Mouse (Mus musculus): ENCODE results near the gene Ubtd2. TPM values are rescaled to one million over a fixed set of nuclear protein-coding genes. Genes with fewer than 3 reads are reported as not detected.

The Ubtd2 gene
- polyA plus RNA-seq, 1 experiment from 2014 or later: 48.7 TPM

- Histone ChIP-seq H3K4me3 (no peak overlapping the region), H3K4me2 (no peak overlapping the region), H3K9me3 (no peaks in the 10 kb centered on the region), H3K36me3 (replicated peaks) (no peaks in the 10 kb centered on the region), H3K27ac (no peak overlapping the region), H3K9ac (no peak overlapping the region), H3K27me3 (replicated peaks) (no peaks in the 10 kb centered on the region), H3K4me1 (no peaks in the 10 kb centered on the region)
- ATAC-seq (replicated peaks): no peak
- WGBS: 76% methylated on average over 4 of the region's 4 CpGs
These were observed 109.5 kb downstream of the Ubtd2 start for GRCm38 (mm10) chr11:32564629-32565028.

- Histone ChIP-seq H3K9me3 (no peaks in the 10 kb centered on the region), H3K36me3 (replicated peaks) (no peaks in the 10 kb centered on the region), H3K27ac (no peak overlapping the region), H3K4me2 (no peak overlapping the region), H3K9ac (no peak overlapping the region), H3K4me3 (no peak overlapping the region), H3K4me1 (no peaks in the 10 kb centered on the region), H3K27me3 (replicated peaks) (no peaks in the 10 kb centered on the region)
- 64% methylated on average over 8 of the region's 8 CpGs for WGBS
- no peak for ATAC-seq (replicated peaks)
These were observed 109.9 kb downstream of the Ubtd2 start for GRCm38 (mm10) chr11:32565088-32565487.

DNA sequence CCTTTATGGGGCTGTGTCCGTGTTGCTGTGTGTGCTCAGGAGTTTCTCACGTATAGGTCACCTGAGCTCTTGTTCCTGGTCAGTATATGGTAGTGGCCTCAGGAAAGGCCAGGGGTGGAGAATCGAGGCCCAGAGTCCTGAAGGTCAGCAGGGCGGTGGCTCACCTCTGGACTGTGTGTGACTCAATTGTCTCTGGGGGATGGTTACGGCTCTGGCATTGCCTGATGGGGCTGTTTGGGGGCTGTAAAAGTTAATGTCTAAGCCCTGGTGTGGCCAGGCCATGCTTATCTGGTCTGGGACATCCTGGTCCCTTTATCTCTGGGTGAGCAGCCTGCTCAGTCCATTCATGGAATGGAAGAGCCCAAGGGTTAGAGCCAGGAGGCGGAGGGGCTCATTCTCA, 111.0 kb downstream of the Ubtd2 start:
- Histone ChIP-seq H3K27me3 (replicated peaks) (no peaks in the 10 kb centered on the region), H3K27ac (no peak overlapping the region), H3K9me3 (no peaks in the 10 kb centered on the region), H3K4me3 (no peak overlapping the region), H3K4me2 (no peak overlapping the region), H3K36me3 (replicated peaks) (no peaks in the 10 kb centered on the region), H3K9ac (no peak overlapping the region), H3K4me1 (no peaks in the 10 kb centered on the region)
- 91% methylated on average over 6 of the region's 6 CpGs for WGBS
- no peak for ATAC-seq (replicated peaks)

Other genes starting within 250 kb of the Ubtd2 start
- 40.4 and 48.3 TPM in 2 replicates for gene Snrnp25, start 250.0 kb upstream of the Ubtd2 start, polyA plus RNA-seq (2015; fragmentation: Nextera tagmentation; extraction: Ambion mirVana)
- 21.3 and 23.8 TPM in 2 replicates for gene Rhbdf1, start 233.1 kb upstream of the Ubtd2 start, polyA plus RNA-seq (2015; fragmentation: Nextera tagmentation; extraction: Ambion mirVana)
- gene Mpg, start 228.9 kb upstream of the Ubtd2 start, polyA plus RNA-seq (2015; fragmentation: Nextera tagmentation; extraction: Ambion mirVana): 41.2 and 44.1 TPM in 2 replicates
- gene Nprl3, start 187.7 kb upstream of the Ubtd2 start, polyA plus RNA-seq (2015; fragmentation: Nextera tagmentation; extraction: Ambion mirVana): 46.4 and 48.4 TPM in 2 replicates
- 32.4 and 44.1 TPM in 2 replicates for gene Hba-x, start 179.0 kb upstream of the Ubtd2 start, polyA plus RNA-seq (2015; fragmentation: Nextera tagmentation; extraction: Ambion mirVana)
- gene Hba-a1, start 171.9 kb upstream of the Ubtd2 start, polyA plus RNA-seq (2015; fragmentation: Nextera tagmentation; extraction: Ambion mirVana): 2,454 and 3,091 TPM in 2 replicates
- 0.83 and 1.3 TPM in 2 replicates for gene Hbq1b, start 168.4 kb upstream of the Ubtd2 start, polyA plus RNA-seq (2015; fragmentation: Nextera tagmentation; extraction: Ambion mirVana)
- gene Hba-a2, start 158.9 kb upstream of the Ubtd2 start, polyA plus RNA-seq (2015; fragmentation: Nextera tagmentation; extraction: Ambion mirVana): 6,359 and 8,071 TPM in 2 replicates
- 1.2 and 1.5 TPM in 2 replicates for gene Hbq1a, start 155.3 kb upstream of the Ubtd2 start, polyA plus RNA-seq (2015; fragmentation: Nextera tagmentation; extraction: Ambion mirVana)
- 26.1 and 27.0 TPM in 2 replicates for gene Sh3pxd2b, start 107.5 kb upstream of the Ubtd2 start, polyA plus RNA-seq (2015; fragmentation: Nextera tagmentation; extraction: Ambion mirVana)
- gene Efcab9, start 76.7 kb downstream of the Ubtd2 start, polyA plus RNA-seq (2015; fragmentation: Nextera tagmentation; extraction: Ambion mirVana): 0.46 TPM in 1 of 2 replicates, not detected in the other
- gene Stk10, start 77.9 kb downstream of the Ubtd2 start, polyA plus RNA-seq (2015; fragmentation: Nextera tagmentation; extraction: Ambion mirVana): 2.0 and 2.3 TPM in 2 replicates
- gene Fbxw11, start 187.4 kb downstream of the Ubtd2 start, polyA plus RNA-seq (2015; fragmentation: Nextera tagmentation; extraction: Ambion mirVana): 120 and 126 TPM in 2 replicates